Mouse (Mus musculus): ENCODE data around the gene Madcam1. TPM values are rescaled to one million over a fixed set of nuclear protein-coding genes. Genes with fewer than 3 reads are reported as not detected.
A peak's percentile ranks its signal among the peaks of the same experiment; 100 is the strongest.

The Madcam1 gene
- polyA plus RNA-seq, 1 experiment from 2014 or later = 7.1 TPM

GRCm38 (mm10) chr10:79681591-79682245, 17.4 kb downstream of the Madcam1 start, which contains the start of gene Cdc34:
Gene Cdc34, plus strand, starts transcription at chr10:79682195.
- peak within 1 kb of the TSS; percentile 90 for H3K4me3 ChIP-seq (replicated peaks)
- WGBS = under 1% methylated on average over 82 of the region's 84 CpGs
- no peaks in the 10 kb centered on the region for H3K9me3 ChIP-seq
- H3K4me1 ChIP-seq (replicated peaks) = peaks cover 20% of the 10 kb centered on the region
- peaks cover 30% of the 10 kb centered on the region for H3K36me3 ChIP-seq
- H3K27ac ChIP-seq = peak within 1 kb of the TSS; percentile 83
- H3K9ac ChIP-seq (replicated peaks) = peak within 1 kb of the TSS; percentile 89
- peak; percentile 93 for ATAC-seq (ENCODE audit: insufficient number of reproducible peaks, insufficient read depth, low FRiP score, low TSS enrichment, low read depth)
- H3K27me3 ChIP-seq = no peaks in the 10 kb centered on the region
- peak within 1 kb of the TSS; percentile 95 for H3K4me2 ChIP-seq

DNA sequence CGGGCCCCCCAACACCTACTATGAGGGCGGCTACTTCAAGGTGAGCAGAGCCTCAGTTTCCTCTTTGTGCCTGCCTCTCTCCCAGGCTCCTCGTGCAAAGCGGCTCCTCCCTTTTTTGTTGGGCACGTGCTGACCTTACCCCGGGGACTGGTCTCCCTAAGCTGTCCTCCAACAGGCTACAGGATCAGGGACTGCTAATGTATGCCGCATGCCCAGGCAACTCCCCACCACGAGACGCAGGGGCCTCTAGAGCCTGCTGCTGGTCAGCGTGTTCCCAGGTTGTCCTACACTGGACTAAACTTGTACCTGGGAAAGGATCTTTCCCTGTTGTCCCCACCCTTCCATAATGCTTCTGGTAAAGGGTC, 18.2 kb downstream of the Madcam1 start:
- Histone ChIP-seq H3K4me3 (replicated peaks) (peak overlapping the region; percentile 90), H3K27ac (peak overlapping the region; percentile 62), H3K4me1 (replicated peaks) (peaks cover 20% of the 10 kb centered on the region), H3K4me2 (peak overlapping the region; percentile 95), H3K36me3 (peaks cover 36% of the 10 kb centered on the region), H3K27me3 (no peaks in the 10 kb centered on the region), H3K9ac (replicated peaks) (peak overlapping the region; percentile 89), H3K9me3 (no peaks in the 10 kb centered on the region)
- 0 out of 2 replicates have a peak, but pooled peaks have one; percentile 1 for ATAC-seq (ENCODE audit: insufficient number of reproducible peaks, insufficient read depth, low FRiP score, low TSS enrichment, low read depth)
- WGBS = 1% methylated on average over 10 of the region's 10 CpGs

DNA sequence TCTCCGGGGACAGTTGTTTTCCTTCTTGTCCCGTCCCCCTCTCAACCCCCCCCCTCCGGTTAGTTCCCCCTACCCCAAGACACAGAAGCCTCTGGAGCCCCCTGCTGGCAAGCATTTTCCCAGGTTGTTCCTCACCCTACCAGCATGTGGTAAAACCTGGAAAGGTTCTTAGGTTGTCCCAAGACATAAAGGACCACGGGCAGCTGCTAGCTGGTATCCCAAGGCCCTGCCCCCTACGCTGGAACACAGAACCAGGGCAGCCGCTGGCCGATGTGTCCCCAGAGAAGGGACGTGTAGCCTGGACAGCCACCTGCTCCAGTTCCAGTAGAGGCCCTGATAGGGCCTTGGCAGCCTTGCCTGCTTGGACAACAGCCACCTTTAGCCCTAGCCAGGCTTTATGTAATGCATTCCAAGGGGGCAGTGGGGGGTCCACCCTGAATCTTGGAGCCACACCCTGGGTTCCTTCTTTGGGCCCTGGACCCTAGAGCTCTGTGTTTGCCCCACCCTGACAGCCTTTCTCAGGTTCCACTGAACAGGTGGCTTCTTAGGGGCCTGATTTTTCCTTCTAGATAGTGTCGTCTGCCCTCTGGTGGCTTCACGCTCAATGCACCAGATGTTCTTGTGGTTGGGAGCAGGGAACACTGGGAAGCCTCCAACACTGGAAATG, 18.7 kb downstream of the Madcam1 start:
- H3K9me3 ChIP-seq = no peaks in the 10 kb centered on the region
- H3K27ac ChIP-seq = peak overlapping the region; percentile 62; the same call in 1 of the 2 replicates
- 5% methylated on average over 10 of the region's 10 CpGs for WGBS
- H3K9ac ChIP-seq (replicated peaks) = peak overlapping the region; percentile 89
- no peak for ATAC-seq (ENCODE audit: insufficient number of reproducible peaks, insufficient read depth, low FRiP score, low TSS enrichment, low read depth)
- peak overlapping the region; percentile 95 for H3K4me2 ChIP-seq
- H3K36me3 ChIP-seq = peaks cover 41% of the 10 kb centered on the region
- no peaks in the 10 kb centered on the region for H3K27me3 ChIP-seq
- peak overlapping the region; percentile 90 for H3K4me3 ChIP-seq (replicated peaks)
- H3K4me1 ChIP-seq (replicated peaks) = peaks cover 20% of the 10 kb centered on the region

GRCm38 (mm10) chr10:79683726-79684640, 19.6 kb downstream of the Madcam1 start:
- ATAC-seq (ENCODE audit: insufficient number of reproducible peaks, insufficient read depth, low FRiP score, low TSS enrichment, low read depth) = no peak

DNA sequence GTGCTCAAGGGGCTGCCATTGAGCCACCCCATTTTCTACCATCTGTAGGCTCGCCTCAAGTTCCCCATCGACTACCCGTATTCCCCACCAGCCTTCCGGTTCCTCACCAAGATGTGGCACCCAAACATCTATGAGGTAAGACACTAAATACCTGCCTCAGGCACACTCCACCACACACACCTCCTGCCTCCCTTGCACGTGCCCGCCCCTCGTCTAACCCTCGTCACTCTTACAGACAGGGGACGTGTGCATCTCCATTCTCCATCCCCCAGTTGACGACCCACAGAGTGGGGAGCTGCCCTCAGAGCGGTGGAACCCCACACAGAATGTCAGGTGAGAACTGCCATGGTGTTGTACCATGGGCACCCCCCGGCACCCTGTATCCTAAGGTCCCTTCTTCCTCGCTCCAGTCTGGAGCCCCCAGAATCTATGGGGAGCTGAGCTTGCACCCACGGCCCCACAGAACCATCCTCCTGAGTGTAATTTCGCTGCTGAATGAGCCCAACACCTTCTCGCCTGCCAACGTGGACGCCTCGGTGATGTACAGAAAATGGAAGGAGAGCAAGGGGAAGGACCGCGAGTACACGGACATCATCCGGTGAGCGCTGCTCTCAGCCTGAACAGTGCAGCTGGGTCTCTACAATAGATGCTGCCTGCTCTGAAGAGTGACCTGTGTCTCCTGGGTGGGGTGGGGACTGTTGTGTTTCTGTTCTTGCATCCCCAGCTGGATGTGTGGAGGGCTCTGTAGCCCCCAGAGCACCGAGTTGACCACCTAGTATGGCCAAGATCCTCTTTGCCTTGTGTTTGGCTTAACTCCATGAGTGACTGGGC, 20.6 kb downstream of the Madcam1 start:
- Histone ChIP-seq H3K9ac (replicated peaks) (no peak overlapping the region), H3K4me3 (replicated peaks) (no peak overlapping the region), H3K27me3 (no peaks in the 10 kb centered on the region), H3K9me3 (no peaks in the 10 kb centered on the region), H3K4me2 (no peak overlapping the region), H3K27ac (no peak overlapping the region), H3K4me1 (replicated peaks) (peaks cover 20% of the 10 kb centered on the region), H3K36me3 (peaks cover 59% of the 10 kb centered on the region)
- 94% methylated on average over 25 of the region's 25 CpGs for WGBS
- no peak for ATAC-seq (ENCODE audit: insufficient number of reproducible peaks, insufficient read depth, low FRiP score, low TSS enrichment, low read depth)

More at GRCm38 (mm10) chr10:79683726-79684640, 19.6 kb downstream of the Madcam1 start:
- Histone ChIP-seq H3K36me3 (peaks cover 50% of the 10 kb centered on the region), H3K27me3 (no peaks in the 10 kb centered on the region), H3K9ac (replicated peaks) (peak overlapping the region; percentile 89; the same call in 1 of the 2 replicates), H3K27ac (no peak overlapping the region), H3K4me3 (replicated peaks) (peak overlapping the region; percentile 90), H3K9me3 (no peaks in the 10 kb centered on the region), H3K4me1 (replicated peaks) (peaks cover 20% of the 10 kb centered on the region), H3K4me2 (peak overlapping the region; percentile 95)
- 89% methylated on average over 6 of the region's 6 CpGs for WGBS

GRCm38 (mm10) chr10:79686219-79686618, 21.9 kb downstream of the Madcam1 start:
- Histone ChIP-seq H3K36me3 (peaks cover 59% of the 10 kb centered on the region), H3K27ac (no peak overlapping the region), H3K4me2 (no peak overlapping the region), H3K4me3 (replicated peaks) (no peak overlapping the region), H3K9ac (replicated peaks) (no peak overlapping the region), H3K9me3 (no peaks in the 10 kb centered on the region), H3K4me1 (replicated peaks) (peaks cover 14% of the 10 kb centered on the region), H3K27me3 (no peaks in the 10 kb centered on the region)
- no peak for ATAC-seq (ENCODE audit: insufficient number of reproducible peaks, insufficient read depth, low FRiP score, low TSS enrichment, low read depth)
- WGBS = 85% methylated on average over 2 of the region's 2 CpGs

DNA sequence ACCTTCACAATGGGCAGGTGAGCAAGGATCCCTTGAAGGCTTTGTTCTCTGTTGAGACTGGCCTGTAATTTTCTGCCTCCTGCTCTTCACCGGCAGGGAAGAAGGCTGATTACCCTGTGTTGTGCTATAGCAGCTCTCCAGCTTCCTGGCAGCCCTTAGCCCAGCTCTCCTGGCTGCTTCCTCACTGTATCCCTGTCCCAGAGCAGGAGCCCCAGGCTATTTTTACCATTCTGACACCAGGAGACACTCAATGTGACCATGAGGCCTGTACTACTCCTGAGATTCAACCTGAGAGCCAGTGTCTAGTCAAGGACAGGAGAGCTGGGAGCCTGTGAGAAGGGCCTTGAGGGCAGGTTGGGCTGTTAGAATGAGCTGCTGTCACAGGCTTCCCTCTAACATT, 22.3 kb downstream of the Madcam1 start:
- ATAC-seq (ENCODE audit: insufficient number of reproducible peaks, insufficient read depth, low FRiP score, low TSS enrichment, low read depth) = no peak
- peaks cover 59% of the 10 kb centered on the region for H3K36me3 ChIP-seq
- H3K4me1 ChIP-seq (replicated peaks) = peaks cover 13% of the 10 kb centered on the region
- no peak overlapping the region for H3K27ac ChIP-seq
- no peaks in the 10 kb centered on the region for H3K27me3 ChIP-seq
- H3K4me2 ChIP-seq = no peak overlapping the region
- H3K4me3 ChIP-seq (replicated peaks) = no peak overlapping the region
- 0 out of 2 replicates have a peak, but pooled peaks cover under 1% of the 10 kb centered on the region for H3K9me3 ChIP-seq
- 95% methylated on average over 1 of the region's 1 CpGs for WGBS
- no peak overlapping the region for H3K9ac ChIP-seq (replicated peaks)

DNA sequence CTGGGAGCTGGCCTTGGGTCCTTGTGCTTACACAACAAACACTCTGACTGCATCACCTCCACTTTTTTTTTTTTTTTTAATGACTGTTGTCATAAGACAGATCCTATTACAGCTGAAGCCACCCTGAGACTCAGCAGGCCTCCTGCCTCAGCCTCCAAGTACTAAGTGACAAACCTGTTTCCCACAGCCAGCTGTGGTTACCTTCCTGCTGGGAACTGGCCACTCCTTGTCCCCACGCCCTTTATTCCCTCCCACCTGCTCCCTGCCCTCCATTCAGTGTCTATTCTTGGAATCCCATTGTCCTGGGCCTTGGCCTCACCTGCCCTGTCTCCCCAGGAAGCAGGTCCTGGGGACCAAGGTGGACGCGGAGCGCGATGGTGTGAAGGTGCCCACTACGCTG, 23.2 kb downstream of the Madcam1 start:
- Histone ChIP-seq H3K36me3 (peaks cover 59% of the 10 kb centered on the region), H3K4me3 (replicated peaks) (no peak overlapping the region), H3K27me3 (no peaks in the 10 kb centered on the region), H3K9ac (replicated peaks) (no peak overlapping the region), H3K9me3 (0 out of 2 replicates have a peak, but pooled peaks cover 7% of the 10 kb centered on the region), H3K4me1 (replicated peaks) (peaks cover 13% of the 10 kb centered on the region), H3K27ac (no peak overlapping the region), H3K4me2 (no peak overlapping the region)
- 98% methylated on average over 6 of the region's 6 CpGs for WGBS
- ATAC-seq (ENCODE audit: insufficient number of reproducible peaks, insufficient read depth, low FRiP score, low TSS enrichment, low read depth) = no peak

DNA sequence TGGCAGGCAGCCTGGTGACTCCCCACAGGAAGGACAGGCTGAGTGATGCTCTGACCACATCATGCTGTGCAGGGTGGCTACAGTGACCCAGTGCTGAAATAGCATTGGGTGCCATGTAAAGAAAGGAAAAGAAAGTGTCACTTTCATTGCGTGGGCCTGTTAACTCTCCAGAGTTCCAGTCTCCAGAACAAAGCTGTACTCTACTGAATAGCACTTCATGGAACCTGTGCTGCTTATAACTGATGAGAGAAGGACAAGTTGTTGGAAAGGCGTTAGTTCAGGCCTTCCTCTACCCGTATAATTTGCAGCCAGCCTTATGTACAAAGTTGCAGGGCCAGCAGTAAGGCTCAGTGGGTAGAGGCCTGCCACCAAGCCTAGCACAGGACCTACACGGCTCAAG, 24.4 kb downstream of the Madcam1 start, which contains the start of gene Gzmm:
Gzmm (plus strand) TSS at position 301 of the 400 bp plus-strand sequence.
- 80% methylated on average over 4 of the region's 4 CpGs for WGBS
- ATAC-seq (ENCODE audit: insufficient number of reproducible peaks, insufficient read depth, low FRiP score, low TSS enrichment, low read depth) = no peak
- H3K27ac ChIP-seq = no peak within 1 kb of the TSS
- H3K36me3 ChIP-seq = peaks cover 59% of the 10 kb centered on the region
- H3K27me3 ChIP-seq = no peaks in the 10 kb centered on the region
- no peak within 1 kb of the TSS for H3K9ac ChIP-seq (replicated peaks)
- H3K4me2 ChIP-seq = no peak within 1 kb of the TSS
- H3K9me3 ChIP-seq = 0 out of 2 replicates have a peak, but pooled peaks cover 7% of the 10 kb centered on the region
- no peak within 1 kb of the TSS for H3K4me3 ChIP-seq (replicated peaks)
- peaks cover 4% of the 10 kb centered on the region for H3K4me1 ChIP-seq (replicated peaks)

GRCm38 (mm10) chr10:79689178-79689577, 24.8 kb downstream of the Madcam1 start:
- Histone ChIP-seq H3K36me3 (peaks cover 57% of the 10 kb centered on the region), H3K9ac (replicated peaks) (no peak overlapping the region), H3K4me3 (replicated peaks) (no peak overlapping the region), H3K4me2 (no peak overlapping the region), H3K27ac (no peak overlapping the region), H3K4me1 (replicated peaks) (no peaks in the 10 kb centered on the region; the same call in 1 of the 2 replicates), H3K27me3 (no peaks in the 10 kb centered on the region), H3K9me3 (0 out of 2 replicates have a peak, but pooled peaks cover 7% of the 10 kb centered on the region)
- WGBS = 97% methylated on average over 3 of the region's 3 CpGs
- no peak for ATAC-seq (ENCODE audit: insufficient number of reproducible peaks, insufficient read depth, low FRiP score, low TSS enrichment, low read depth)
